Mouse (Mus musculus) neural tube, embryonic 14.5 days (tissue): ENCODE data around the gene Cyp4f15. TPM values are rescaled to one million over a fixed set of nuclear protein-coding genes. Genes with fewer than 3 reads are reported as not detected.

ENCODE experiments used
- ATAC-seq: fragments of 200-750 bp; cut with Nextera tagmentation; 2 replicates; pipeline ENCODE4 v1.8.0; 2017; ENCODE audit warnings: low read depth, mild to moderate bottlenecking, moderate TSS enrichment, moderate library complexity
- H3K27ac ChIP-seq: fragments of 300-500 bp; sonication (generic); 2 replicates; pipeline ENCODE4 v1.5.1; 2014; ENCODE audit warnings: low read depth, mild to moderate bottlenecking, control low read depth, low read length, moderate library complexity, mixed read lengths
- H3K27me3 ChIP-seq: fragments of 300-500 bp; sonication (generic); 2 replicates; pipeline ENCODE4 v1.6.1; 2014; ENCODE audit warnings: low read length; ENCODE audit not compliant: control insufficient read depth, insufficient read depth
- H3K36me3 ChIP-seq: fragments of 300-500 bp; sonication (generic); 2 replicates; pipeline ENCODE4 v1.6.1; 2014; ENCODE audit warnings: low read length, mixed read lengths; ENCODE audit not compliant: control insufficient read depth, insufficient read depth
- H3K4me1 ChIP-seq: fragments of 300-500 bp; sonication (generic); 2 replicates; pipeline ENCODE4 v1.6.1; 2014; ENCODE audit warnings: low read length; ENCODE audit not compliant: control insufficient read depth, insufficient read depth
- H3K4me2 ChIP-seq: fragments of 300-500 bp; sonication (generic); 2 replicates; pipeline ENCODE4 v1.6.1; 2014; ENCODE audit warnings: mild to moderate bottlenecking, low read depth, low read length, control low read depth
- H3K4me3 ChIP-seq: fragments of 300-500 bp; sonication (generic); 2 replicates; pipeline ENCODE4 v1.5.1; 2014; ENCODE audit warnings: low read depth, low read length, control low read depth, mixed read lengths
- H3K9ac ChIP-seq: fragments of 300-500 bp; sonication (generic); replicated peaks from 2 replicates; pipeline ENCODE4 v1.6.1; 2014; ENCODE audit warnings: low read depth, mild to moderate bottlenecking, control low read depth, low read length, mixed read lengths
- H3K9me3 ChIP-seq: fragments of 300-500 bp; sonication (generic); 2 replicates; pipeline ENCODE4 v1.6.1; 2016; ENCODE audit warnings: low read length; ENCODE audit not compliant: control insufficient read depth
- WGBS: fragments of 180-500 bp; shearing (Covaris S2); extraction: QIAGEN DNeasy Blood & Tissue Kit; methylation state at CpG from one replicate; pipeline ENCODE4 v1.1.7; 2014; 5-methylcytosine and 5-hydroxymethylcytosine counted together
- polyA plus RNA-seq: library from polyadenylated mRNA; unstranded; fragments of >200 nt; fragmentation: Nextera tagmentation; extraction: Ambion mirVana; gene quantifications from 2 replicates; pipeline ENCODE4 v1.2.1, GENCODE M21; 2014

The Cyp4f15 gene
- polyA plus RNA-seq, 1 experiment from 2014 or later = 1.7 TPM

GRCm38 (mm10) chr17:32729029-32729428 lies 43.6 kb downstream of the Cyp4f15 start:
- ATAC-seq = no peak
- Histone ChIP-seq H3K36me3 (no peaks in the 10 kb centered on the region), H3K9me3 (no peaks in the 10 kb centered on the region), H3K9ac (no peak overlapping the region), H3K4me3 (no peak overlapping the region), H3K4me1 (no peaks in the 10 kb centered on the region), H3K4me2 (no peak overlapping the region), H3K27ac (no peak overlapping the region), H3K27me3 (no peaks in the 10 kb centered on the region)
- 76% methylated on average over 3 of the region's 3 CpGs for WGBS

- 91% methylated on average over 1 of the region's 1 CpGs for WGBS
- no peaks in the 10 kb centered on the region for H3K9me3 ChIP-seq
- no peak for ATAC-seq
These were observed 53.0 kb downstream of the Cyp4f15 start for GRCm38 (mm10) chr17:32738406-32738805.

GRCm38 (mm10) chr17:32741057-32741456 lies 55.6 kb downstream of the Cyp4f15 start:
- Histone ChIP-seq H3K27me3 (no peaks in the 10 kb centered on the region), H3K4me2 (no peak overlapping the region), H3K9me3 (no peaks in the 10 kb centered on the region), H3K27ac (no peak overlapping the region), H3K9ac (no peak overlapping the region), H3K4me3 (no peak overlapping the region), H3K36me3 (no peaks in the 10 kb centered on the region), H3K4me1 (no peaks in the 10 kb centered on the region)
- ATAC-seq = no peak
- WGBS = 3% methylated on average over 1 of the region's 1 CpGs

More at GRCm38 (mm10) chr17:32738406-32738805, 53.0 kb downstream of the Cyp4f15 start:
- Histone ChIP-seq H3K27ac (no peak overlapping the region), H3K4me3 (no peak overlapping the region), H3K4me2 (no peak overlapping the region), H3K36me3 (no peaks in the 10 kb centered on the region), H3K4me1 (no peaks in the 10 kb centered on the region), H3K27me3 (no peaks in the 10 kb centered on the region), H3K9ac (no peak overlapping the region)

GRCm38 (mm10) chr17:32750611-32751010 lies 65.2 kb downstream of the Cyp4f15 start:
- no peak overlapping the region for H3K4me2 ChIP-seq
- WGBS = 50% methylated on average over 5 of the region's 5 CpGs
- H3K4me3 ChIP-seq = no peak overlapping the region
- no peaks in the 10 kb centered on the region for H3K27me3 ChIP-seq
- ATAC-seq = no peak
- no peaks in the 10 kb centered on the region for H3K36me3 ChIP-seq
- no peak overlapping the region for H3K27ac ChIP-seq
- H3K9ac ChIP-seq = no peak overlapping the region
- H3K9me3 ChIP-seq = no peaks in the 10 kb centered on the region
- H3K4me1 ChIP-seq = no peaks in the 10 kb centered on the region

Other genes starting within 250 kb of the Cyp4f15 start
- gene Cyp4f39, start 232.9 kb upstream of the Cyp4f15 start, polyA plus RNA-seq = 0.79 and 0.92 TPM in 2 replicates
- gene Cyp4f17, start 179.6 kb upstream of the Cyp4f15 start, polyA plus RNA-seq = 12.1 and 13.1 TPM in 2 replicates
- 14.0 and 19.0 TPM in 2 replicates for gene Cyp4f16, start 149.1 kb upstream of the Cyp4f15 start, polyA plus RNA-seq
- gene Cyp4f37, start 64.3 kb upstream of the Cyp4f15 start, polyA plus RNA-seq = 0.80 and 1.5 TPM in 2 replicates
- not detected in 2 replicates for gene Cyp4f40, start 26.7 kb upstream of the Cyp4f15 start, polyA plus RNA-seq
- 80.4 and 82.9 TPM in 2 replicates for gene Zfp871, start 102.7 kb downstream of the Cyp4f15 start, polyA plus RNA-seq
- gene Zfp811, start 124.3 kb downstream of the Cyp4f15 start, polyA plus RNA-seq = 58.4 and 60.6 TPM in 2 replicates
- gene Zfp799, start 144.6 kb downstream of the Cyp4f15 start, polyA plus RNA-seq = 23.1 and 24.6 TPM in 2 replicates
- 9.5 and 11.7 TPM in 2 replicates for gene Zfp870, start 206.0 kb downstream of the Cyp4f15 start, polyA plus RNA-seq
- gene Cyp4f14, start 231.7 kb downstream of the Cyp4f15 start, polyA plus RNA-seq = not detected in 2 replicates